Mouse (Mus musculus) bone marrow macrophage, adult 2 months (primary cell): ENCODE measurements at regions not wholly inside any gene's neighbourhood (a gene's known extent, or its start where the extent isn't known, plus 50 kb on each side); places are given as distances from the start of the nearest gene placed in this dataset.

Source experiments
- CTCF ChIP-seq: IDR thresholded peaks from 2 replicates; pipeline ENCODE4 v1.5.1; 2012; ENCODE audit warnings: low read depth, mild to moderate bottlenecking, low read length, moderate library complexity
- POLR2A ChIP-seq: IDR thresholded peaks from 2 replicates; pipeline ENCODE4 v1.6.1; 2012; ENCODE audit warnings: mild to moderate bottlenecking, low read depth, low read length, borderline replicate concordance

- TF ChIP-seq CTCF = no peak
- TF ChIP-seq POLR2A = no peak
Measured at GRCm38 (mm10) chr11:63290618-63291017, 161.8 kb downstream of the Pmp22 start.
